In the genomic region with DNA sequence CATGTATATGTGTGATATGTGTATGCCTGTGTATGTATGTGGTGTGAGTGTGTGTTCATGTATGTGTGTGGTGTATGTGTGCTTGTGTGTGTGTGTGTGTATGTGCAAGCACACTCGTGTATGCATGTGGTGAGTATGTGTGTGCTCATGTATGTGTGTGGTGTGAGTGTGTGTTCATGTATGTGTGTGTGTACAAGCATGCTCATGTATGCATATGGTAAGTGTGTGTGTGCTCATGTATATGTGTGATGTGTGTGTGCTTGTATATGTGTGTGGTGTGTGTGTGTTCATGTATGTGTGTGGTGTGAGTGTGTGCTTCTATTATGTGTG, we compare ENCODE assay signal across 17 mouse cellular contexts. TPM values are rescaled to one million over a fixed set of nuclear protein-coding genes. Genes with fewer than 3 reads are reported as not detected.
DNase-seq lines count a peak whose midpoint lies in the region; ATAC-seq and TF ChIP-seq lines count a peak whose summit lies in the region.
"Had no signal": no experiment of that assay in that cellular context is flagged by ENCODE, and none has a peak within 500 bp of the region (broad histone marks: within the 10 kb centered on the region; RNA-seq: fewer than 3 reads in every experiment).

No protein-coding gene starts in this region.

- H3K36me3 ChIP-seq in forebrain, embryonic 12.5 days (replicated peaks): no peaks in the 10 kb centered on the region
- H3K36me3 ChIP-seq in forebrain, embryonic 13.5 days (ENCODE audit: poor library complexity, severe bottlenecking): no peaks in the 10 kb centered on the region
- peaks cover 34% of the 10 kb centered on the region for H3K36me3 ChIP-seq in megakaryocyte, embryonic 14.5 days (replicated peaks; ENCODE audit: low read length)
- H3K36me3 ChIP-seq in stomach, postnatal 0 days (ENCODE audit: control insufficient read depth, insufficient read depth, low read length): peaks cover 6% of the 10 kb centered on the region
- H3K36me3 ChIP-seq: forebrain, embryonic 10.5 days; heart, embryonic 13.5 days; hindbrain, embryonic 12.5 days had no signal

- no peak for ATAC-seq in forebrain, embryonic 12.5 days (ENCODE audit: low FRiP score)
- no peak for ATAC-seq in forebrain, embryonic 13.5 days
- no peak for ATAC-seq in megakaryocyte, adult 5-6 weeks (ENCODE audit: poor library complexity, severe bottlenecking)
- peak; percentile 4; the same call in 1 of the 2 replicates for ATAC-seq in stomach, postnatal 0 days (ENCODE audit: low FRiP score, low TSS enrichment)
- ATAC-seq: hindbrain, postnatal 0 days had no signal

- peaks cover 12% of the 10 kb centered on the region for H3K4me1 ChIP-seq in forebrain, embryonic 12.5 days
- H3K4me1 ChIP-seq in forebrain, embryonic 13.5 days: peaks cover 17% of the 10 kb centered on the region
- peaks cover 89% of the 10 kb centered on the region for H3K4me1 ChIP-seq in megakaryocyte, embryonic 14.5 days
- peaks cover 13% of the 10 kb centered on the region for H3K4me1 ChIP-seq in brown adipose tissue, adult 24 weeks (ENCODE audit: control insufficient read depth, insufficient read depth, insufficient read length, low read length)
- peaks cover 9% of the 10 kb centered on the region for H3K4me1 ChIP-seq in stomach, postnatal 0 days (replicated peaks; ENCODE audit: control insufficient read depth, insufficient read depth)
- H3K4me1 ChIP-seq: hindbrain, embryonic 12.5 days had no signal

- no peak for DNase-seq in stomach, postnatal 0 days (ENCODE audit: low spot score)
- no peak for DNase-seq in right cerebral cortex, postnatal 4 days
- no peak for DNase-seq in left cerebral cortex, adult 18-20 months (ENCODE audit: low spot score in 2 of 2)
- DNase-seq: adrenal gland, postnatal 10 days; cerebellum, adult 11-12 months; cerebellum, adult 9-10 months; gastrocnemius, postnatal 25 days; heart, postnatal 36 days had no signal

- WGBS in forebrain, embryonic 12.5 days: 88% methylated on average over 1 of the region's 1 CpGs
- 90% methylated on average over 1 of the region's 1 CpGs for WGBS in forebrain, embryonic 13.5 days
- 89% methylated on average over 1 of the region's 1 CpGs for WGBS in stomach, postnatal 0 days

- peaks cover 14% of the 10 kb centered on the region for H3K27me3 ChIP-seq in forebrain, embryonic 12.5 days
- no peaks in the 10 kb centered on the region for H3K27me3 ChIP-seq in forebrain, embryonic 13.5 days
- no peaks in the 10 kb centered on the region for H3K27me3 ChIP-seq in megakaryocyte, embryonic 14.5 days (replicated peaks)
- H3K27me3 ChIP-seq in stomach, postnatal 0 days (ENCODE audit: control insufficient read depth, insufficient read depth, low read length): no peaks in the 10 kb centered on the region

- H3K9ac ChIP-seq in forebrain, embryonic 12.5 days: 0 out of 2 replicates have a peak overlapping the region, but pooled peaks have one; percentile 5
- no peak overlapping the region for H3K9ac ChIP-seq in forebrain, embryonic 13.5 days
- no peak overlapping the region for H3K9ac ChIP-seq in stomach, postnatal 0 days (ENCODE audit: low read length)

- no peak for TF ChIP-seq EP300 in stomach, postnatal 0 days (optimal IDR thresholded peaks at IDR 0.05)

- no peak overlapping the region for H3K27ac ChIP-seq in forebrain, embryonic 12.5 days
- H3K27ac ChIP-seq in forebrain, embryonic 13.5 days: no peak overlapping the region
- peak overlapping the region; percentile 29 for H3K27ac ChIP-seq in brown adipose tissue, adult 24 weeks (replicated peaks; ENCODE audit: low read depth, low read length)
- H3K27ac ChIP-seq in stomach, postnatal 0 days (replicated peaks): no peak overlapping the region
- H3K27ac ChIP-seq: heart, embryonic 13.5 days; hindbrain, embryonic 12.5 days; hindbrain, postnatal 0 days had no signal

- TF ChIP-seq CTCF in stomach, postnatal 0 days (IDR thresholded peaks at IDR 0.05; ENCODE audit: low read depth): no peak

- no peak overlapping the region for H3K4me2 ChIP-seq in forebrain, embryonic 12.5 days
- no peak overlapping the region for H3K4me2 ChIP-seq in forebrain, embryonic 13.5 days
- no peak overlapping the region for H3K4me2 ChIP-seq in stomach, postnatal 0 days (replicated peaks; ENCODE audit: low read depth)

- no peak overlapping the region for H3K4me3 ChIP-seq in forebrain, embryonic 12.5 days (replicated peaks)
- no peak overlapping the region for H3K4me3 ChIP-seq in forebrain, embryonic 13.5 days
- H3K4me3 ChIP-seq in megakaryocyte, embryonic 14.5 days (replicated peaks): peak overlapping the region; percentile 80
- H3K4me3 ChIP-seq in brown adipose tissue, adult 24 weeks (ENCODE audit: insufficient read depth, low read depth, low read length): no peak overlapping the region
- H3K4me3 ChIP-seq in stomach, postnatal 0 days (ENCODE audit: low read depth, low read length): no peak overlapping the region
- H3K4me3 ChIP-seq: hindbrain, embryonic 12.5 days had no signal

- no peaks in the 10 kb centered on the region for H3K9me3 ChIP-seq in forebrain, embryonic 12.5 days
- no peaks in the 10 kb centered on the region for H3K9me3 ChIP-seq in forebrain, embryonic 13.5 days (replicated peaks)
- H3K9me3 ChIP-seq in megakaryocyte, embryonic 14.5 days: no peaks in the 10 kb centered on the region
- H3K9me3 ChIP-seq in stomach, postnatal 0 days (ENCODE audit: control insufficient read depth, low read length): no peaks in the 10 kb centered on the region
- H3K9me3 ChIP-seq: forebrain, embryonic 10.5 days; heart, embryonic 13.5 days; hindbrain, embryonic 12.5 days had no signal

RNA-seq across cellular contexts. Expression of a gene that starts 23.0 kb away (rescaled TPM):
- polyA plus RNA-seq in forebrain, embryonic 12.5 days (2016; fragmentation: Nextera tagmentation; extraction: Ambion mirVana): 0.12 and 0.31 TPM in 2 replicates
- polyA plus RNA-seq in forebrain, embryonic 13.5 days (2015; fragmentation: Nextera tagmentation; extraction: Ambion mirVana): 0.24 and 0.26 TPM in 2 replicates
- polyA plus RNA-seq in megakaryocyte, embryonic 14.5 days (2012; ENCODE audit: insufficient read depth, low replicate concordance): 19.8 and 124 TPM in 2 replicates
- total RNA-seq in megakaryocyte, adult 5-6 weeks (2015): 0.62 and 0.83 TPM in 2 replicates
- 1.8 and 2.2 TPM in 2 replicates for total RNA-seq in megakaryocyte, adult 5-6 weeks (2017)
- polyA plus RNA-seq in brown adipose tissue, adult 24 weeks (2012; ENCODE audit: insufficient read depth, insufficient read length, missing spikeins): 0.58 TPM in 1 of 2 replicates, not detected in the other
- 0.29 and 0.45 TPM in 2 replicates for polyA plus RNA-seq in stomach, postnatal 0 days (2015; fragmentation: Nextera tagmentation; extraction: Ambion mirVana)
- total RNA-seq in left cerebral cortex, adult 18-20 months (2021): 1 to 10 TPM; 1.2 to 1.5 TPM

RNA-seq across cellular contexts. Expression of a gene that starts 28.3 kb away (rescaled TPM):
- 3.4 and 3.5 TPM in 2 replicates for polyA plus RNA-seq in forebrain, embryonic 12.5 days (2016; fragmentation: Nextera tagmentation; extraction: Ambion mirVana)
- polyA plus RNA-seq in forebrain, embryonic 13.5 days (2015; fragmentation: Nextera tagmentation; extraction: Ambion mirVana): 1.8 and 2.0 TPM in 2 replicates
- 18.5 and 31.9 TPM in 2 replicates for polyA plus RNA-seq in megakaryocyte, embryonic 14.5 days (2012; ENCODE audit: insufficient read depth, low replicate concordance)
- 11.9 and 15.9 TPM in 2 replicates for total RNA-seq in megakaryocyte, adult 5-6 weeks (2015)
- total RNA-seq in megakaryocyte, adult 5-6 weeks (2017): 29.8 and 31.7 TPM in 2 replicates
- 5.5 and 8.6 TPM in 2 replicates for polyA plus RNA-seq in brown adipose tissue, adult 24 weeks (2012; ENCODE audit: insufficient read depth, insufficient read length, missing spikeins)
- 13.4 and 13.9 TPM in 2 replicates for polyA plus RNA-seq in stomach, postnatal 0 days (2015; fragmentation: Nextera tagmentation; extraction: Ambion mirVana)
- 1 to 10 TPM; 9.0 to 9.2 TPM for total RNA-seq in left cerebral cortex, adult 18-20 months (2021)

Comparison
In these comparisons a context has a peak if more than half of its experiments do, and no peak if none do; other contexts are left out.
1. RNA of a gene that starts 23.0 kb away (polyA plus RNA-seq): 19.8 to 124 TPM in megakaryocyte, embryonic 14.5 days; 0.12 to 0.31 TPM in forebrain, embryonic 12.5 days, 0.29 to 0.45 TPM in stomach, postnatal 0 days, 0.24 to 0.26 TPM in forebrain, embryonic 13.5 days and 0.58 TPM in brown adipose tissue, adult 24 weeks; every median in the first group is over 10 times any median in the second.